Mouse (Mus musculus): ENCODE results near the gene Rpl18a.

Rpl18a gene

DNA sequence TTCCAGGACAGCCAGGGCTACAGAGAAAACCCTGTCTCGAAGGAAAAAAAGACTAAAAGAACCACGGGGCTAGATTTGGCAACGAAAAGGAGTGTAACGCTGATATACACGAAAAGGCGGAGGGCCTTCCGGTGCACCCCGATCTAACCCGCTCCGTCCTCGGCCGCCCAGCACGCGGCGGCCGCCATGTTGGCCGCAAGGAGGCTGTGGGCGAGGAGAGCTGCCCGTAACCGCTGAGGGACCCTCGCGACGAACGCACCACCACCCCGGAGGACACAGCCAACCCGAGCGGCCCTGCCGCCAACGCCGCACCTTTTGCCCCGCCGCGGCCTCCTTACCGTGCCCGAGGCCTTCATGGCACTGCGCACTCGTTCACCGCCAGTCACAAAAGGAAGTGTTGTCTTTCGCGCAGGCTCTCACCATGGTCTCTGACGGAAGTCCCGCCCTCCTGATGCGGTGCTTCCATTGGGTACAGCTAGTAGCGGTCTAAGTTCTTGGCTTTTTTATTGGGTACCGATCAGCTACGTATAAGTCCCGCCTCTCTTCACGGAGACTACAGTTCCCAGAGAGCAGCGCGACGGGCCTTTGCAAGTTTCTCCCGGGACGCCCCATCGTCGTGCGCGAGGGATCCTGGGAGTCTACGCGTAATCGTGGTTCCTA lies at the start of gene Rpl18a:
TSS of gene Rpl18a (minus strand) at position 392 of the 660 bp plus-strand sequence.
- DNase-seq (ENCODE audit: low read depth), result peak; percentile 94

- DNase-seq (ENCODE audit: low read depth), result no peak
These were observed 46.0 kb upstream of the Rpl18a start for GRCm38 (mm10) chr8:70943187-70943586.

GRCm38 (mm10) chr8:70941478-70941877 lies 44.3 kb upstream of the Rpl18a start:
- no peak for DNase-seq (ENCODE audit: low read depth)

- DNase-seq (ENCODE audit: low read depth), result no peak
These were observed 40.0 kb upstream of the Rpl18a start for GRCm38 (mm10) chr8:70937200-70937599.

DNA sequence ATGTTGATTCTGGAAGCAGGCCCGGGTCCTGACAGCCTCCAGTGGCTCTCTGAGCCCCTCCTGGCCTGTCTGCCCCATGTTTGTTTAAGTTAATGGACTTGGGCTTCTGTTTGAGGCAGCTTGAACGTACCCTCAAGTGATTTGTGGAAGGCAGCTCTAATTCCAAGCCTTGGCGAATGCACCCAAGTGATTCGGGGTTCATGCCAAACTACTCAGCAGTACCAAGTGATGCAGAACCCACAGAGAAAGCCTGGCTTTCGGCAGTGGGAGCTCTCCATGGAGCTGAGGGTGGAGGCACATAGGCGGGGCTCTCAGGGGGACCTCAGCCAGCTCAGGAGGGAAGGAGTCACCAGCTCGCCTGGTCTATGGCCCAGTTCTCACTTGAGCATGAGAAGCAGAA lies 37.6 kb upstream of the Rpl18a start:
- no peak for DNase-seq (ENCODE audit: low read depth)

DNA sequence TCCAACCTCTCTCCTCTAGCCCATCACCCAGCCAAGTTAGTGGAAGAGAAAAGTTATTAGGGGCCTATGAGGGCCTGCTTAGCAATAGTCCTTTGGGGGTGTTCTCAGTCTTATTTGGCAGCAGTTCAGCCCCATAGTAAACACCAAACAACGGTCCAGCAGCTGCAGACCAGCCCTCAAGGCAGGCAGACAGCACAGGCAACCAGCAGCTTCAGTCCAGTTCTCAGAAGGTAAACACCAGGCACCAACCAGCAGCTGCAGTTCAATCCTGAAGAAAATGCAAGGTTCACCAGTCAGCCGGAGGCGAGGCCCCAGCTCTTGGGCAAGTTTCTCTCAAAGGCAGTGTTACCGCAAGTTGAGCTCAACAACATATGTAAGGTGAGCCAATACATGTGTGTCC lies 35.8 kb upstream of the Rpl18a start:
- no peak for DNase-seq (ENCODE audit: low read depth)

GRCm38 (mm10) chr8:70931731-70932130 lies 34.5 kb upstream of the Rpl18a start:
- no peak for DNase-seq (ENCODE audit: low read depth)

DNA sequence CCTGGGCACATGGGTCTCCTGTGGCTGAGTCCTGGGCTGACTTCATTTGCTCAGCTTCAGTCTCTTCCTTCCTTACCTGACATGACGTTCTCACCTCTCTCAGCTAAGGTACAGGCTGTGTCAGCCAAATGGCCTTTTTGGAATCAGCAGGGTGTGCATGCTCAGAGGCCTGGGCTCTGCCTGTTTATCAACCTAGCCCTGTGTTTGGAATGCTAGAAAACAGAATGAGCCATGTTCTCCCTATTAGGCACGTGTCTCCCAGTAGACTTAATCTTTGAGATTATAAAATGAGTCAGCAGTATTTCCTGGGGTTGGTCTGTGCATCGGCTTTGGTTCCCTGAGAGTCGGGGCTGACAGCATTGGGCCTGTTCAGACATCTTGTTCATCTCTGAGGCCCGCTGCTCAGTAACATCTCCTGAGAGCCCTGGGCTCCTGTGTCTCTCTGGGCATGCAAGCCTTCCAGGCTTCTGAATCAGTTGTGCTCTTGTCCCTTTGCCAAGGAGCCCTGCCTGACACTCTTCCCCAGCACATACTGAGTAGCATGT lies 31.6 kb upstream of the Rpl18a start:
- DNase-seq (ENCODE audit: low read depth), result no peak

DNA sequence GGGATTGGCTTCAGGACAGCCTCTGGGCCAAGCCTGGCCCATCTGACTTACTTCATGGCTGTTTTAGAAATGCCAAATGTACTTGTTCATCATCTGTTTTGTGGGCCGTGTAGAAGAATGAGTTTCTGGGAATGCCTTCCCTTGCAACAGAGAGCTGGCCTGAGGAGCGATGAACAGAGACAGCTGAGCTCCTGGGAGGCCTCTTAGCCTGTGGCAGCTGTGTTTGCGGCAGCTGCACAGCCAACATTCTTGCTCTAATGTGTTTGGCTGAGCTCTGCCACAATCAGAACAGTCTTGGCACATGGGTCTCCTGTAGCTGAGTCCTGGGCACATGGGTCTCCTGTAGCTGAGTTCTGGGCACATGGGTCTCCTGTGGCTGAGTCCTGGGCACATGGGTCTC lies 30.9 kb upstream of the Rpl18a start:
- no peak for DNase-seq (ENCODE audit: low read depth)

DNA sequence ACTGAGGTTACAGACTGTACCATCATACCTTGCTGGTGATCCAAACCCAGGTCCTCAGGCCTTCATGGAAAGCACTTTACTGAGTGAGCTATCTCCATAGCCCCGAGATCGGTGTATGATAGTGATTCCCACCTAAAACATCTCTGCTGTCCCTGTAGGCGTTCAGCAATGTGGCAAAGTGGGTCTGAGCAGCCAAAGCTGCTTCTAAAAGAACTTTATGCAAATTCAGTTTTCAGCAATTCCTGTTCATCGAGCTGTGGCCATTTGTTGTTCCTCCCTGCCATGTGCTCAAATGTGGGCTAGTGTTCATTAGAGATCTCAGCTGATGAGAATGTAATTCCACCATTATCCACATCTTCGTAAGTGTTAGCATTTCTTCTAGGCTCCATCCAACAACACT lies 29.2 kb upstream of the Rpl18a start:
- DNase-seq (ENCODE audit: low read depth), result no peak

DNA sequence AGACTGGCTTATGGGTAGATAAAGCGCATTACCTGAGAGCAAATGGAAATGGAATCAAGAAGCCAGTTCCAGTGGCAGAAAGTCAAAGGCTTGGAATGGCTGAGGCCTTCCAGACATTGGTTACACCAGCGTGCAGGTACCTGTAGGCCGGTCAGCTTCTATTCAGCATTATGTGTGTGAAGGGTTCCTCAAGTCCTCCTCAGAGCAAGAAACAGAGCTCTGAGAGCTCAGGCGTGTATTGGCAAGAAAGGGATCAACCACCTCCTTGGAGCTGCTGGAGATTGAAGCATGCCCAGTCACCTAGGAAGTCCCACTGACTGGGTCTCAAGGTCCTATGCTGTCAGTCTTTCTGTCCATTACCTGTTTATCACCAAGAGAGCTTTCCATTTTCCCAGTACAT lies 28.5 kb upstream of the Rpl18a start:
- DNase-seq (ENCODE audit: low read depth), result no peak

DNA sequence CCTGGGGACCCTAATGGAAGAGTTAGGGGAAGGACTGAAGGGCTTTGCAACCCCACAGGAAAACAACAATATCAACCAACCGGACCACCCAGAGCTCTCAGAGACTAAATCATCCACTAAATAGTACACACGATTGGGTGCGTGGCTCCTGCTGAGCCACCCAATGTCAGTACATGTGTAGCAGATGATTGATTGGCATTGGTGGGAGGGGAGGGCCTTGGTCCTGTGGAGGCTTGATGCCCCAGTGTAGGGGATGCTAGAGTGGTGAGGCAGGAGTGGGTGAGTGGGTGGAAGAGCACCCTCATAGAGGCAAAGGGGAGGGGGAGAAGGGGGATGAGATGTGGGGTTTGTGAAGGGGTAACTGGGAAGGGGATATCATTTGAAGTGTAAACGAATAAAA lies 26.9 kb upstream of the Rpl18a start:
- DNase-seq (ENCODE audit: low read depth), result no peak

DNA sequence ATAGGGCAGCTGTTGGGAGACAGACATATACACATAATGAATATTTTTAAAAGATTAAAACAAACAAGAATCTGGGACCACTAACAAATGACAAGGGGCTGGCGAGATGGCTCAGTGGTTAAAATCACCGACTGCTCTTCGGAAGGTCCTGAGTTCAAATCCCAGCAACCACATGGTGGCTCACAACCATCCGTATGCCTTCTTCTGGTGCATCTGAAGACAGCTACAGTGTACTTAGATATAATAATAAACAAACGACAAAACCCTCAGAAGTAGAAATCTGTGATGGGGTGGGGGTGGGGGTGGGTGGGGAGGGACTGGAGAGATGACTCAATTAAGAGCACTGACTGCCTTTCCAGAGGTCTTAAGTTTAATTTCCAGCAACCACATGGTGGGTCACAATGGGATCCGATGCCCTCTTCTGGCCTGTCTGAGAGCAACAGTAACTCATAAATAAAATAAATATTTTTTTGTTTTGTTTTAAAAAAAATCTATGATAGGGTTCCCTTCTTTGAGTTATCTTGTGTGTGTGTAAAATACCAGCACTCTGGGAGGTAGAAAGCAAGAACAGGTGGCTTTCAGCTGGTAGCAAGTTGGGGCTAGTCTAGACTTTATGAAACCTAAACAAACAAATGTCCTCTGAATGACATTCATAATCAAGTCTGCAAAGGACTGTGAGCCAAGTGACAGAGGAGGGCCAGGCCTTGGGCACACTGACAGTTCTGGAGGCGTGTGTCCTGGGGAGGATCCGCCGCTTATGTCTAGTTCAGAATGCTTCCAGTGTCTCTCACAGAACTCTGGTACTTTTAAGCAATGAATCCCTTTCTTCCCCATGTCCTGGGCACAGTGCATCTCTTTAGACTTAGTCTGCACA lies 23.1 kb upstream of the Rpl18a start:
- no peak for DNase-seq (ENCODE audit: low read depth)

GRCm38 (mm10) chr8:70914704-70915103 lies 17.5 kb upstream of the Rpl18a start:
- DNase-seq (ENCODE audit: low read depth), result no peak

GRCm38 (mm10) chr8:70913523-70913922 lies 16.3 kb upstream of the Rpl18a start:
- no peak for DNase-seq (ENCODE audit: low read depth)

DNA sequence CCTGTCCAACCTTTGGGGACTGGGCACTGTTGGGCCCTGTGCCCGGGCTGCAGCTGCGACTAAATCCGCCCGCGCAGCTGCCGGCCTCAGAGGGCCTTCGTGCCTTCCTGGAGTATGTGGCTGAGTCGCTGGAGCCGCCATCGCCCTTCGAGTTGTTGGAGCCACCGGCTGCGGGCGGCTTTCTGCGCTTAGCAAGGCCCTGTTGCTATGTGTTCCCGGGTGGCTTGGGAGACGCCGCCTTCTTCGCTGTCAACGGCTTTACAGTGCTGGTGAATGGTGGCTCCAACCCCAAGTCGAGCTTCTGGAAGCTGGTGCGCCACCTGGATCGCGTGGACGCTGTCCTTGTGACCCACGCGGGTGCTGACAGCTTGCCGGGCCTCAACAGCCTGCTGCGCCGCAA lies 15.7 kb upstream of the Rpl18a start:
- DNase-seq (ENCODE audit: low read depth), result no peak

GRCm38 (mm10) chr8:70911596-70911995 lies 14.4 kb upstream of the Rpl18a start:
- DNase-seq (ENCODE audit: low read depth), result no peak

DNA sequence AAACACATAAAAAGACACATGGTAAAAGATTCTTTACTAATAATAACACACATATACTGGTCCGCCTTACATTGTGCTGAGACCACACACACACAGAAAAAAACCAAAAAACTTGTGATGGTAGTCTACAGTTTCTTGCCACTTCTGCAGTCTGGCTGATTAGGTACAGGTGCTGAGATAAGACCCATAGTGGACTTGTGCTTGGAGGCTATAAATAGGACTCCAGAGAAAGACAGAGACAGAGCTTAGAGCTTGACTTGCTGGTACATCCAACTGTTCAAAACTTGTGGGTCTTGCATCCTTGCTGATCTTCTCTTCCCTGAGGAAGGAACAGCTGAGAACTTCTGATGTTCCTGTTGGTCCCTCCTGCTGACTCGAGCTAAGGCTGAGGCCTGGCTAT lies 10.3 kb upstream of the Rpl18a start:
- no peak for DNase-seq (ENCODE audit: low read depth)

GRCm38 (mm10) chr8:70905831-70906736 lies 8.9 kb upstream of the Rpl18a start, which contains the start of gene Map1s:
TSS of gene Map1s (plus strand) at chr8:70905932.
- DNase-seq (ENCODE audit: low read depth), result peak; percentile 64

- no peak for DNase-seq (ENCODE audit: low read depth)
These were observed 8.2 kb upstream of the Rpl18a start for GRCm38 (mm10) chr8:70905463-70905830.

DNA sequence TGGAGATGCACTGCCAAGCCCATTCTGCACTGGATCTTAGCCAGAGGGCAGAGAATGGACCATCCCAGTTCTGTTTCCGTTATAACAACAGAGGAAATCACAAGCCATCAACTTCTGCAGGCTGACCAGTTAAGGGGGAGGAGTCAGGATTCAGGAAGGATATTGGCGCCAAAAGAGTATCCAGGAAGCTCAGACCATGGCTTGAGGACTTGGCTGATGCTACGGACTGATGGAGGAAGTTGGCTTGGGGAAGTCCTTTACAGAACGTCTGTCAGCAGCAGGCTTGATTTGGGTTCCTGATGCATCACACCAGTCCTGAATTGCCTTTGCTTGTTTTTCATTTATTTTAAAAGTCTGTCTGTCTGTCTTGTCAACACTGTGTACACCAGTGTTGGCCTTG lies 7.3 kb upstream of the Rpl18a start:
- DNase-seq (ENCODE audit: low read depth), result no peak

- DNase-seq (ENCODE audit: low read depth), result no peak
These were observed 6.4 kb upstream of the Rpl18a start for GRCm38 (mm10) chr8:70903582-70903981.
